Mouse (Mus musculus): ENCODE data around the gene Ldb3. TPM values are rescaled to one million over a fixed set of nuclear protein-coding genes. Genes with fewer than 3 reads are reported as not detected.
A peak's percentile ranks its signal among the peaks of the same experiment; 100 is the strongest.

The Ldb3 gene
- polyA plus RNA-seq, 1 experiment from 2014 or later: 15.2 TPM

DNA sequence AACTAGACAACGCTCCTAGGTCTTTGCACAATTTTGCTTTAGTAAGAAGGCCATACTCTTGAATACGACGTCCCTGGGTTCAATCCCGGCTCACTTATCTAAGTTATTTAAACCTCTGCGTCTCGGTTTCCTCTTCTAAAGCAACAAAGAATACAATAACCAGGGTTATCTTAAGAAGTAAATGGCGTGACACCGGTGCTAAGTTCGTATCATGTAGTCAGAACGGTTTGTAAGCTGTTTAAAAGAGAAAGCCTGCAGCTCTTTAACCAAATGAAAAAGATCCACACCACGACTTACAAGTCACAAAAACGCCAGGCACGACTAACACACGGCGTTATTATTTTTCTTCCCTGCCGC lies 87.1 kb downstream of the Ldb3 start:
- peak overlapping the region; percentile 82 for H3K4me2 ChIP-seq (replicated peaks; ENCODE audit: low read depth)
- no peaks in the 10 kb centered on the region for H3K36me3 ChIP-seq (ENCODE audit: control insufficient read depth, insufficient read depth)
- no peak for ATAC-seq
- peak overlapping the region; percentile 84 for H3K4me3 ChIP-seq (ENCODE audit: low read depth, low read length)
- WGBS: under 1% methylated on average over 16 of the region's 16 CpGs
- H3K4me1 ChIP-seq (replicated peaks; ENCODE audit: control insufficient read depth, insufficient read depth, low read length): 0 out of 2 replicates have a peak, but pooled peaks cover 5% of the 10 kb centered on the region
- peak overlapping the region; percentile 98 for H3K27ac ChIP-seq (ENCODE audit: low read depth, low read length)
- H3K27me3 ChIP-seq (replicated peaks; ENCODE audit: control insufficient read depth, insufficient read depth, low read length): no peaks in the 10 kb centered on the region
- no peaks in the 10 kb centered on the region for H3K9me3 ChIP-seq (ENCODE audit: control insufficient read depth)
- H3K9ac ChIP-seq (ENCODE audit: low read depth, low read length): peak overlapping the region; percentile 99
- TF ChIP-seq CTCF (IDR thresholded peaks at IDR 0.05; ENCODE audit: low read depth): no peak

GRCm38 (mm10) chr14:34500309-34500708 lies 88.2 kb downstream of the Ldb3 start:
- H3K27me3 ChIP-seq (replicated peaks; ENCODE audit: control insufficient read depth, insufficient read depth, low read length): no peaks in the 10 kb centered on the region
- no peaks in the 10 kb centered on the region for H3K36me3 ChIP-seq (ENCODE audit: control insufficient read depth, insufficient read depth)
- ATAC-seq: no peak
- H3K27ac ChIP-seq (ENCODE audit: low read depth, low read length): no peak overlapping the region
- WGBS: 14% methylated on average over 4 of the region's 4 CpGs
- no peak overlapping the region for H3K9ac ChIP-seq (ENCODE audit: low read depth, low read length)
- H3K4me3 ChIP-seq (ENCODE audit: low read depth, low read length): peak overlapping the region; percentile 84
- 0 out of 2 replicates have a peak, but pooled peaks cover 9% of the 10 kb centered on the region for H3K4me1 ChIP-seq (replicated peaks; ENCODE audit: control insufficient read depth, insufficient read depth, low read length)
- TF ChIP-seq CTCF (IDR thresholded peaks at IDR 0.05; ENCODE audit: low read depth): no peak
- no peaks in the 10 kb centered on the region for H3K9me3 ChIP-seq (ENCODE audit: control insufficient read depth)
- H3K4me2 ChIP-seq (replicated peaks; ENCODE audit: low read depth): peak overlapping the region; percentile 35

- TF ChIP-seq CTCF (IDR thresholded peaks at IDR 0.05; ENCODE audit: low read depth): no peak
- Histone ChIP-seq H3K4me2 (replicated peaks; ENCODE audit: low read depth) (peak overlapping the region; percentile 35), H3K36me3 (ENCODE audit: control insufficient read depth, insufficient read depth) (no peaks in the 10 kb centered on the region), H3K27ac (ENCODE audit: low read depth, low read length) (no peak overlapping the region), H3K27me3 (replicated peaks; ENCODE audit: control insufficient read depth, insufficient read depth, low read length) (no peaks in the 10 kb centered on the region), H3K4me1 (replicated peaks; ENCODE audit: control insufficient read depth, insufficient read depth, low read length) (0 out of 2 replicates have a peak, but pooled peaks cover 9% of the 10 kb centered on the region), H3K9ac (ENCODE audit: low read depth, low read length) (no peak overlapping the region), H3K4me3 (ENCODE audit: low read depth, low read length) (no peak overlapping the region), H3K9me3 (ENCODE audit: control insufficient read depth) (no peaks in the 10 kb centered on the region)
- ATAC-seq: no peak
- WGBS: 54% methylated on average over 4 of the region's 4 CpGs
Measured at GRCm38 (mm10) chr14:34499664-34500063, 88.8 kb downstream of the Ldb3 start.

DNA sequence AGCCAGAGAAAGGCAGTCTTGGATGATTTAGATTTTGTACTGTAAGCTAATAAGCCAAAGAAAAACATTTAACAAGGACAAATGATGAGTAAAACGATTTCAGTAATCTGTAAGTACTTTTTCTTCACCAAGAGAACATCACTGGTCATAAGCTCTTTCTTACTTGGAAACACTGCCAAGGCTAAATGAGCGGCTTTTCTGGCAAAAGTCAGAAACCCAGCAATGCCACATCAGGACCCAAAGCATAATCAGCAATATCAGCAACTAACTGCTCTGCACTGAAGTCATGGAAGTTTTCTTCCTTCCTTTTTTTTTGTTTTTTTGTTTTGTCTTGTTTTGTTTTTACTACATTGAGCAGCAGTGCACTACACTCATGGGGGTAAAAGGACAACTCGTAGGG lies 91.1 kb downstream of the Ldb3 start:
- Histone ChIP-seq H3K27ac (ENCODE audit: low read depth, low read length) (no peak overlapping the region), H3K27me3 (replicated peaks; ENCODE audit: control insufficient read depth, insufficient read depth, low read length) (no peaks in the 10 kb centered on the region), H3K4me1 (replicated peaks; ENCODE audit: control insufficient read depth, insufficient read depth, low read length) (0 out of 2 replicates have a peak, but pooled peaks cover 9% of the 10 kb centered on the region), H3K9ac (ENCODE audit: low read depth, low read length) (no peak overlapping the region), H3K4me3 (ENCODE audit: low read depth, low read length) (no peak overlapping the region), H3K9me3 (ENCODE audit: control insufficient read depth) (no peaks in the 10 kb centered on the region), H3K36me3 (ENCODE audit: control insufficient read depth, insufficient read depth) (no peaks in the 10 kb centered on the region), H3K4me2 (replicated peaks; ENCODE audit: low read depth) (no peak overlapping the region)
- no peak for ATAC-seq
- 69% methylated on average over 3 of the region's 3 CpGs for WGBS
- no peak for TF ChIP-seq CTCF (IDR thresholded peaks at IDR 0.05; ENCODE audit: low read depth)

DNA sequence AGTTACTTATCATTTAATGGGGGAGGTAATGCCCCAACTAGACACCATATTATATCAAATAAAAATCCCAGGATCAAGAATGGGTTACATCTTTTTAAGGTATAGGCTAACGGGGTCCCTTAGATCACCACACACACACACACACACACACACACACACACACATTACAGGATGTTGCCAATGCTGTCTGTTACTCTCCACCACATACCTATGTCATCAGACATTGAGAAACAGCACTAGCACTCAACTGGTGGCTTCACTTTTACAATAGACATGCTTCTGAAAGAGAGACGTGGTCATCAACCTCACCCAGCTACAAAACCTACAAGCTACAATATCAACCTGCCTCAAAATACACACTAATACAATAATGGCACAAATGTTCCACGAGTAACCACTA lies 94.8 kb downstream of the Ldb3 start:
- 82% methylated on average over 3 of the region's 3 CpGs for WGBS
- Histone ChIP-seq H3K9ac (ENCODE audit: low read depth, low read length) (no peak overlapping the region), H3K36me3 (ENCODE audit: control insufficient read depth, insufficient read depth) (no peaks in the 10 kb centered on the region), H3K4me2 (replicated peaks; ENCODE audit: low read depth) (no peak overlapping the region), H3K4me3 (ENCODE audit: low read depth, low read length) (no peak overlapping the region), H3K9me3 (ENCODE audit: control insufficient read depth) (no peaks in the 10 kb centered on the region), H3K4me1 (replicated peaks; ENCODE audit: control insufficient read depth, insufficient read depth, low read length) (peaks cover 16% of the 10 kb centered on the region; the same call in 1 of the 2 replicates), H3K27me3 (replicated peaks; ENCODE audit: control insufficient read depth, insufficient read depth, low read length) (no peaks in the 10 kb centered on the region), H3K27ac (ENCODE audit: low read depth, low read length) (no peak overlapping the region)
- no peak for TF ChIP-seq CTCF (IDR thresholded peaks at IDR 0.05; ENCODE audit: low read depth)
- ATAC-seq: no peak

DNA sequence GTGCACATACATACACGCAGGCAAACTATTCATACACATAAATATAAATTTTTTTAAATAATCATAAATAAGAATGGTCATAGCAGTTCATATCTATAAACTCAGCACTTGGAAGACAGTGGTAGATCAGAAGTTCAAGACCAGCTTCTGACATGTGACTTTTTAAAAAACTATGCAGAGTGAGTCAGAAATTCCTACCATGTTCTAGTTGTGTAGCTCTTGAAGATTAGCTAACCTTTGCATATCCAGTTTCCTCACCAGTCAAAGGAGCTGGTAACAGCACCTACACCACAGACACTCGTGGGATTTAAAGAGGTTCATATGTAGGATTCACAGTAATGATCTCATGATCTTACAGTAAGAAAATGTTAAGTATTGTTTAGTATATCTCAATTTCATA lies 95.8 kb downstream of the Ldb3 start:
- H3K4me2 ChIP-seq (replicated peaks; ENCODE audit: low read depth): no peak overlapping the region
- 71% methylated on average over 2 of the region's 2 CpGs for WGBS
- TF ChIP-seq CTCF (IDR thresholded peaks at IDR 0.05; ENCODE audit: low read depth): no peak
- H3K27me3 ChIP-seq (replicated peaks; ENCODE audit: control insufficient read depth, insufficient read depth, low read length): no peaks in the 10 kb centered on the region
- no peak overlapping the region for H3K9ac ChIP-seq (ENCODE audit: low read depth, low read length)
- peaks cover 21% of the 10 kb centered on the region for H3K4me1 ChIP-seq (replicated peaks; ENCODE audit: control insufficient read depth, insufficient read depth, low read length)
- no peaks in the 10 kb centered on the region for H3K9me3 ChIP-seq (ENCODE audit: control insufficient read depth)
- no peak for ATAC-seq
- H3K27ac ChIP-seq (ENCODE audit: low read depth, low read length): no peak overlapping the region; the same call in 1 of the 2 replicates
- no peaks in the 10 kb centered on the region for H3K36me3 ChIP-seq (ENCODE audit: control insufficient read depth, insufficient read depth)
- H3K4me3 ChIP-seq (ENCODE audit: low read depth, low read length): no peak overlapping the region

DNA sequence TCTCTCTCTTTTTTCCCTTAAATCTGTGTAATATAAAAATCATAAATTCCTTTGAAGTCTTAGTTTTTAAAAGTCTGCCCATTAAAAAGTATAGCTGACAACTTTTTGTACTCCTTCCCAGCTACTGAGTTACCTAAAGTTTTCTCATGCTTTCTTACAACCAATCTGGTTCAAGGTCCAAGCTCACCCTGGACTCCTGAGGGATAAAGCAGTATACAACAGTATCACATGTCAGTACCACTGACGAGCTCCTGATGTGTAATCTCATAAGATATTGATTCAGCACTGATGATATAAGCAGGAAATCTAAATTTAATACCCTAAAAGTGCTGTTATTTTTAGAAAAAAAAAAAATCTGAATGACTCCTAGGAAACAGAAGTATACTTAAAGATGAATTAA lies 97.5 kb downstream of the Ldb3 start:
- TF ChIP-seq CTCF (IDR thresholded peaks at IDR 0.05; ENCODE audit: low read depth): no peak
- Histone ChIP-seq H3K27ac (ENCODE audit: low read depth, low read length) (peak overlapping the region; percentile 62; the same call in 1 of the 2 replicates), H3K4me1 (replicated peaks; ENCODE audit: control insufficient read depth, insufficient read depth, low read length) (peaks cover 20% of the 10 kb centered on the region), H3K36me3 (ENCODE audit: control insufficient read depth, insufficient read depth) (no peaks in the 10 kb centered on the region), H3K27me3 (replicated peaks; ENCODE audit: control insufficient read depth, insufficient read depth, low read length) (no peaks in the 10 kb centered on the region), H3K9me3 (ENCODE audit: control insufficient read depth) (no peaks in the 10 kb centered on the region), H3K4me3 (ENCODE audit: low read depth, low read length) (no peak overlapping the region), H3K4me2 (replicated peaks; ENCODE audit: low read depth) (no peak overlapping the region), H3K9ac (ENCODE audit: low read depth, low read length) (no peak overlapping the region)
- peak; percentile 64 for ATAC-seq
- WGBS: 29% methylated on average over 1 of the region's 1 CpGs

All from intestine, postnatal 0 days (tissue).